Mouse (Mus musculus) embryo, embryonic 10 days (tissue): Measurements from ENCODE around the gene Pex10.
A peak's percentile ranks its signal among the peaks of the same experiment; 100 is the strongest.

Source experiments
- DNase-seq: peaks from one replicate; pipeline ENCODE4 v3.0.0-alpha.2; 2015; ENCODE audit warnings: low spot score

Pex10 gene

GRCm38 (mm10) chr4:155066834-155067522 lies at the start of gene Pex10:
Gene Pex10 (plus strand): TSS chr4:155067016.
- peak; percentile 100 for DNase-seq

GRCm38 (mm10) chr4:155017253-155017878 lies 49.5 kb upstream of the Pex10 start:
- DNase-seq: no peak

GRCm38 (mm10) chr4:155018066-155018465 lies 48.8 kb upstream of the Pex10 start:
- no peak for DNase-seq

- peak; percentile 87 for DNase-seq
Observed at GRCm38 (mm10) chr4:155018601-155019335, 48.0 kb upstream of the Pex10 start.

- peak; percentile 59 for DNase-seq
Observed at GRCm38 (mm10) chr4:155019336-155019847, 47.4 kb upstream of the Pex10 start.

- no peak for DNase-seq
Observed at GRCm38 (mm10) chr4:155020141-155020540, 46.7 kb upstream of the Pex10 start.

GRCm38 (mm10) chr4:155020813-155021212 lies 46.0 kb upstream of the Pex10 start:
- no peak for DNase-seq

- DNase-seq: no peak
Observed at GRCm38 (mm10) chr4:155022228-155022855, 44.5 kb upstream of the Pex10 start.

GRCm38 (mm10) chr4:155024170-155025010 lies 42.4 kb upstream of the Pex10 start:
- no peak for DNase-seq

GRCm38 (mm10) chr4:155033115-155033514 lies 33.7 kb upstream of the Pex10 start:
- no peak for DNase-seq

- no peak for DNase-seq
Observed at GRCm38 (mm10) chr4:155034202-155034601, 32.6 kb upstream of the Pex10 start.

GRCm38 (mm10) chr4:155034787-155035186 lies 32.0 kb upstream of the Pex10 start:
- DNase-seq: no peak

- DNase-seq: peak; percentile 36
Observed at GRCm38 (mm10) chr4:155040197-155040596, 26.6 kb upstream of the Pex10 start.

GRCm38 (mm10) chr4:155040696-155041095 lies 26.1 kb upstream of the Pex10 start:
- no peak for DNase-seq

- no peak for DNase-seq
Observed at GRCm38 (mm10) chr4:155042606-155043288, 24.1 kb upstream of the Pex10 start.

GRCm38 (mm10) chr4:155043289-155043625 lies 23.6 kb upstream of the Pex10 start:
- no peak for DNase-seq

GRCm38 (mm10) chr4:155046636-155047035 lies 20.2 kb upstream of the Pex10 start:
- no peak for DNase-seq

GRCm38 (mm10) chr4:155050116-155050515 lies 16.7 kb upstream of the Pex10 start:
- no peak for DNase-seq

- DNase-seq: no peak
Observed at GRCm38 (mm10) chr4:155056724-155057123, 10.1 kb upstream of the Pex10 start, which contains the start of gene Plch2. Gene Plch2 (minus strand): TSS chr4:155056784.

- DNase-seq: no peak
Observed at GRCm38 (mm10) chr4:155058325-155058724, 8.5 kb upstream of the Pex10 start.

GRCm38 (mm10) chr4:155063895-155064294 lies 2.9 kb upstream of the Pex10 start:
- DNase-seq: no peak
